Mouse (Mus musculus): ENCODE data around the gene Sdhc.

Gene Sdhc

DNA sequence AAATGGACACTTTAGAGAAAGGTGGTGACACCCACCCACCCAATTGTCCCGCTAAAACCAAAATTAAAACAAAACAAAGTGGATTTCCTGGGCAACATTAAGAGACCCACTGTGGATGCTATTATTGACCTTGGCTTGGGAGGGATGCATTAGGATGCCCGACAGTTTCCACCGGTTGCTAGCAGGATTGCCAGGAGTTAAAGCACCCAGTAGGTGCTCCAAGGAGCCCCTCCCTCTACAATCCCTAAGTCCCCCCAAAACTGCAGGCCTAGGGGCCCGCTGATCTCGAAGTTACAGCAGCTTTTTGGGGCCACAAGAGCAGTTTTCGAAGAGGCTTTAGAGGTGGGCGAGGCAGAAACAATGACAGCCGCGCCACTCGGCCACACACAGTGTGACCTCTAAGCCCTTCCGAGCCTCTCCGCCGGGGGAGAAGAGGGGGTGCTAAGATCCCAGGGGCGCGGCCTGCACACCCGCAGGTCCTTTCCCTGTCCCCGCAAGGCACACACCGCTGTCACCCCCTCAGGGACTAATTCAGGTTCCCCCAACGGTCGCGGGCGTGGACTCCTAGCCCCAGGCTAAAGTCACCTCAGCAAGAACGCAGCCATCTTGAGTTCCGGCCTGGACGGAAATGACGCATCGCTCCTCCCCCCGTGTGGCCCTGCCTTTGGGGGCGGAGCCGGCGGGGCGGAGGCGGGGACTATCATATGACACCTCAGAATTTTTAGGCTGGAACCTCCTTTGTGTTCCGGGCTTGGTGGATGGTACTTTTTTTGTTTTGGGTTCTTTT lies at the start of gene Sdhc, which contains the start of gene Mpz:
Sdhc (minus strand) TSS at position 630 of the 787 bp plus-strand sequence.
Mpz (plus strand) TSS at position 738 of the 787 bp plus-strand sequence.
- peak; percentile 92 for DNase-seq

DNA sequence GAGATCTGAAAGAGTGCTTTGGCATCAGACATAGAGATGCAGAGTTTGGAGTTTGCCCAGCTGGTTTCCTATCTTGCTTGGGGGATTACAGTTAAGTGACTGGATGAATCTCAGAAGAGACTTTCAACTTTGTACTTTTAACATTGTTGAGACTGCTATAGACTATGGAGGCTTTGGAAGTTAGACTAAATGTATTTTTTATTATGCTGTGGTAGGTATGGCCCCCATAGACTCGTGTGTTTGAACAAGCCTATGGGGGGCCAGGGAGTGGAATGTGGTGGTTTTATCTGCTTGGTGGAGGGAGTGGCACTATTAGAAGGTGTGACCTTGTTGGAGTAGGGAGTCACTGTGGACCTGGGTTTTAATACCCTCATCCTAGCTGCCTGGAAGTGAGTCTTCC lies 49.1 kb upstream of the Sdhc start:
- DNase-seq, result no peak

- peak; percentile 43 for DNase-seq
These were observed 45.5 kb upstream of the Sdhc start, which contains the start of gene Pcp4l1 for GRCm38 (mm10) chr1:171195887-171196397. Pcp4l1 (minus strand) TSS chr1:171196268.

DNA sequence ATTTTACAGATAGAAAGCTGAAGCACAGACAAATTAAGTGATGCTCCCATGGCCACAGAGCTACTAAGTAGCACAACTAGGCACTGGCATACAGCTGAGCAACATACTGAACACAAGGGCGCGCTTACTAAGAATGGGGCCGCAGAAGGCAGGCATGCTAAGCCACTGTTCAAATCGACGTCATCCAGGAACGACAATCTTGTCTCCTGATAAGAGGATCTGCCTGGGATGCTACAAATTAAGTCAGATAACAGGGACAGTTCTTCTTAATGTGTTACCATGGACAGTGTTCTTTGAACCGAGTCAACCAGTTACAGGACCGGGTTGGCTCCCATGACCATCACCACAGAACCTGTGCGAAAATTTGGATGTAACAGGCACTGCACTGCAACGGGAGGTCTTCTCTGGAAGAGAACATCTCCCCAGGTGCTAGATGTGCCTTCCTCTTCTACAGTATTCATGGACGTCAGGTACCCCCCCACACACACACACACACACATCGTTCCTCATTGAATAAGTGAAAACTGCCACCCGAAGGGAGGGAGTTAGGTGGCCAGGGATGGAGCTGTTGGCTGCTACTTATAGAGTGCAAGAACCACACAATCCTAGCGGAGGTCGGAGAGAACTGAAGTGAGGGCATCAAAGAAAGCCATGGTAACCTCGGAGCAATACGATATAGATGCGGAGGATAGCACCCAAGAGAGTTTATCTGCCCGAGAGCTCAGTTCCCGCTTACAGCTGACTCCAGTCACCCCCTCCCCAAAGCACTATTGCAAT lies 44.8 kb upstream of the Sdhc start:
- no peak for DNase-seq

DNA sequence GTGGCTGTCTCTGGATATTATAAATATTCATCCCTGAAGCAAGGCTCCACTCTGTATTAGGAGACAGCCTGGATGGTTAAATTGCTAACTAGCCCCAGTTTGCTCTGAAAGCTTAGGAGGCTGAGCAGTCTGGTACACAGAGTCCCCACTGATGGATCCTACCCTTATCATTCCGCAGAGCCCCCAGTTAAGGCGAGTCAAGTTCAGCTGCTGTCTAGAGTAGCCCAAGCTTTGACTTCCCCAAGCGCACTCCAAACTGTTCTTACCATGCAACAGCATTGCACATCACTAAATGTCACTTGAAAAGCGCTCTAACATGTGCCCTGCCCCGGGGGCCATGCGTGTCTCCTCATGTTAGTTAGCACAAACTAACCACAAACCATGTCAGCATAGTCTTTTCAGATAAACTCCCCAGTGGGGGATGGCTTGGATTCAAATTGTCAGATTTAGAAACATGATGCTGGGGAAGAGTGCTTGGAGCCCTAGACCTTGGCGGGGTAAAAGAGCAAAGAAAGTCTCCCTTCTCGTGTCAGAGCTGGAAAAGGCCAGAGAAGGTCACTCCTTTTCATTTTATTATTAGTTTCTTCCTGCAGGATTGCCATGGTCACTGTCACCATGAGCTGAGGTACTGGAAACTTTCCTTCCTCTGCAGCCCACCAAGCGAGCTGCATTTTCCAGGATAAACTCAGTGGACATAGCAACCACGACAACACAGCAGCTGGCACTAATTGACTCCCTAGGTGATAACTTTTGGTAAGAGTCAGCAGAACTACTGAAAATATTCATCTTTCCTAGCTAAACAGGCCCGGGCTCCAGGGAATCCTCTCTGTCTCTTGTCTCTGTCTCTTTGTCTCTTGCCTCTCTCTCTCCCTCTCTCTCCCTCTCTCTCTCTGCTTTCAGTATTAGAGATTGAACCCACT lies 43.8 kb upstream of the Sdhc start:
- DNase-seq, result no peak

DNA sequence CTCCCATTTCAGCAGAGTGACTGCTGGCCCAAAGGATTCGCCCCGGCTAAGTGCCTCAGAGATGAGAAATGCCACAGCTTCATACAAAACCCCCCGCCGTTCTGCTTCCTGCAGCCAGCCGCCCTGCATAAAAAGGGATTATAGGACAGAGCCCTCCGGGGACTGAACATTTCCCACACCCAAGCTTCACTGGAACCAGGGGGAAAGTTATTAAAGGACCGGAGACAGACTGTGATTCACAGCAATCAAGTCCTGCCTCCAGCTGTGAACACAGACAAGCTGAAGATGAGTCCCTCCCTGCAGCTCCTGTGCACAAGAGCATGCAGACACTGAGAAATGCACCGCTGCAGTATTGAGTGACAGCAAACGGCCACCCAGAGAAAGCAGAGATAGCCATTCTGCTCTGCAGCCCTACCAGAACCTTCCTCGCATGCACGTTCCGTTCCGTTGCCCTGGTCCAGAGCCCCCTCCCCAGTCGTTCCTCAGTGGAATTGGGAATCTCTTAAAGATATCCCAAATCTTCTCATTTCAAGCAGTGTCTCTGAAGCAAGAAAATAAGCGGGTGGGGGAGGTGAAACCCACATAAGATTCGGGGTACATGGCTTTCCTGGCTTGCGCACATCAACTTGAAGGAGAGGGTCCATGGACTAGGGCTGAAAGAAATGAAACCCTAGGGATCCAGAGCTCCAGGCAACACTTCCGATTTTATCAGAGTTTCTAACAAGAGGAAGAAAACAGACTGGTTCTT lies 42.9 kb upstream of the Sdhc start:
- DNase-seq, result no peak

GRCm38 (mm10) chr1:171192283-171192682 lies 41.9 kb upstream of the Sdhc start:
- DNase-seq, result no peak

GRCm38 (mm10) chr1:171190832-171191231 lies 40.4 kb upstream of the Sdhc start:
- DNase-seq, result no peak

GRCm38 (mm10) chr1:171189476-171190114 lies 39.2 kb upstream of the Sdhc start:
- no peak for DNase-seq

DNA sequence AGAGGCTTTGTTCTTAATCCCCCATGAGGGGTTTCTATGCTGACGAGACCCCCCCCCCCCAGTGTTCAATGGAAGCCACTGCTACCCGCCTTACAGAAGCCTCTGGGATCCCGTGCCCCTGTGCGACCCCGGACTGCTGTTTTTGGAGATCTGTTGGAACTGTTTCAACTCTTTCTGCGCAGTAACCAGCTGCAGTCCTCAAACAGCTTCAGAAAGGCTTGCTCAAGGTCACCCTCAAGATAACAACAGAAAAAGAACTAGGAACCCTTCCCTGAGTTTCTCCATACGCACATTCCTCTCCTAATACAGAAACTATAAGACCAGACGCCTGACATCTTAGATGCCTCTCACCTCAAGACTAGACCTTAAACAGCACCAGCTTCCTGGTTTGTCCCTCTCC lies 38.6 kb upstream of the Sdhc start:
- DNase-seq, result no peak

DNA sequence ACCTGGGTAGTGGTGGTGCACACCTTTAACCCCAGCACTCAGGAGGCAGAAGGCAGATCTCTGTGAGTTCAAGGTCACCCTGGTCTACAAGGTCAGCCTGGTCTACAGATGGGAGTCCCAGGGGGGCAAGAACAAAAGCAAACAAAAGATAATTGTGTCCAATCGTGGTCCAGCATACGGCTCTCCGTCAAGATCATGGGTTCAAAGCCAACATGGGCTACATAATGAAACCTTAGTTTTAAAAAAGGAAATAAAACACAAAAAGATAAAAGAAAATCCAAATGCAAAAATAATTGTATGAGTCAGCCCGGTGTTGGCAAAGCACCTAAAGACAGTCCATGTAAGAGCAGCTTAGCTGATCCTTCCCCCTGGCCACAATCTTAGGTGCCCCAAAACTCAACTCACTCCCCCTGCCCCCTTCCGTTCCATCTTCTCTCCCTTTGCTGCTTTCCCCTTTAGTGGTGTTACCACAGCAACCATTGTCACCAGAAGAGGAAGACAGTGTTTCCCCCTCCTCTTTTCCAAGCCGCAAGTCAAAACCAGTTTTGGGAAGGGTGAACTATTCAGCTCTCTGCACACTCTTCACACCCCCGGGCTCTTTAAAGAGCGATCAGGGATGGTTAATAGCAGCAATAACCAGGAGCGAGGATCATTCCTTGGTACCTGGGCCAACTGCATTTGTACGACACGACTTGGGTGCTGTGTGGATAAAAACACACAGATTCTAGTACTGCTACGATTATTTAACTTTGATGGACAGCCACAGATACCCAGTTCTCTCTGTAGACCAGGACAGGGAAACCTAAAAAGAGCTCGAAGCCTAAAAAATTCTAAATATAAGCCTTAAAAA lies 37.7 kb upstream of the Sdhc start:
- DNase-seq, result no peak

DNA sequence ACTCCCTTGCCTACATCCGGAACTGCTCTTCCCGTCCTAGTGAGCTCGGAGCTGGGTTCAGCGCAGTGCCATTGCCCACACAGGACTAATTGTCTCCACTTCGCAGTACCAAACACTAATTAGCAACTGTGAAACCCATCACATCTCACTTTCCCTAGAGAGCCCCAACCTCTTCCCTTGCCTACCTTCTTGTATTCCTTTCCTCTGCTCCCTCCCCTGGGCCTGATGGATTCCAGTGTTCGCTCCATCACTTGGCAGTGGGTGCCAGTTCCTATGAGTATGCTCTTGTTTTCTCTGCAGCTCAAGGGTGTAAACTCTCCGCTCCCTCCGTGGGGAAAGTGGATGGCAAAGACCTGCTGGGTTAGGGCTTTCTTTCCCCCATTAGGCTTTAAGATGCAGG lies 35.3 kb upstream of the Sdhc start:
- DNase-seq, result no peak

- DNase-seq, result no peak
These were observed 33.9 kb upstream of the Sdhc start for GRCm38 (mm10) chr1:171184314-171184713.

GRCm38 (mm10) chr1:171183620-171184019 lies 33.2 kb upstream of the Sdhc start:
- no peak for DNase-seq

DNA sequence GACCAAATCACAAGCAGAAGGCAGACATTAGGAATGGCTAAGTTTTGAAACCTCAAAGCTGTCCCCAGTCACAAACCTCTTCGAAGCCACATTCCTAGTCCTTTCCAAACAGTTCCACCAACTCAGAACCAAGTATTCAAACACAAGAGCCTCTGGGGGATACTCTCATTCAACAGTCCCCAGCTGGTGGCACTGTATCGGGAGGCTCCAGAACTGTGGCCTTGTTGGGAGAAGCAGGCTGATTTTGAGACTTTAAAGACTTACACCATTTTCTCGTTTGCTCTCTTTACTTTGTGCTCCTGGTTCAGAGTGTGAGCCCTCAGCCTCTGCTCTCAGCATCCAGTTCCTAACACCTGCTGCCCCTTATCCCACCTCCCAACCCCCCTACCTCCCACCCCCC lies 32.6 kb upstream of the Sdhc start:
- DNase-seq, result no peak

DNA sequence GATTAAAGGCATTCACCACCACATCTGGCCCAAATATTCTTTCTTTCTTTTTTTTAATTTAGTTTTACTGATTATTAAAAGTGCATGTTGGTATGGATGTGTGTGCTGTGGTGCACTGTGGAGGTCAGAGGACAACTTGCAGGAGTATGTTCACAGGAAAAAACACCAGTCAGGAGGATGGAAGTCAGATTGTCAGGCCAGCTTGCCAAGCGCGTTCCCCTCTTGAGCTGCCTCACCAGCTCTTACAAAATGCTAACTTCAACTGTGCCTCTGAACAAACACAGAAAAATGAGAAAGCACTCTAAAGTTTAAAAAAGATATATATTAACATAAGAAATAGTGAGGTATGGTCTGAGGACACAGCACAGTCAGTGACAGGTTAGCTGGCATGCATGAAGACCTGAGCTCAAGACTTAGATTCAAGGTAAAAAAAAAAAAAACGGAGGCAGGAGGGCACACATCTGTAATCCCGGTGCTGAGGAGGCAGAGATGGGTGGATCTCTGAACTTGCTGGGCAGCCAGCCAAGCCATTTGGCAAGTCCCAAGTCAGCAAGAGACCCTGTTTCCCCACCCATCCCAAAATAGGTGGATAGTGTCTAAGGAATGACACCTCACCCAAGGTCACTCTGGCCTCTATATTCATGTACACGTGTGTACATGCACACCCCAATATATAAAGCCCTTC lies 29.2 kb upstream of the Sdhc start:
- DNase-seq, result no peak

DNA sequence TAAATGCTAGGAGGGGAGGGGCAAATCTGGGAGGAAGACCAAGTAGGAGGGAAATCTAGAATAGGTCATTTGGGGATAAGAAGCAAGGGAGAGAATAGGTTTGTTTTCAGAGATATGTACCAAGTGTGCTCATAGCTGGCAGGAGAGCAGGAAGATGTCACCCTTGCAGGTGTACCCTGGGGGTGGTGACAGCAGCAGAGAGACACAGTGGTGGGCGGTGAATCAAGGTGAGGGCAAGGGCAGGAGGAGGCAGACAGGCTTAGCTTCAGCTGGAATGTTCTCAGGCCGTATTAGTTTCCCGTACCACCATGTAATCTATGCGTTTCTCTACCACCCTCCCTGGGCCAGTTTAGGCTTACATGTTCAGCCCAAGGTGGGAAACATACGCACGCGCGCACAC lies 22.4 kb upstream of the Sdhc start:
- no peak for DNase-seq

DNA sequence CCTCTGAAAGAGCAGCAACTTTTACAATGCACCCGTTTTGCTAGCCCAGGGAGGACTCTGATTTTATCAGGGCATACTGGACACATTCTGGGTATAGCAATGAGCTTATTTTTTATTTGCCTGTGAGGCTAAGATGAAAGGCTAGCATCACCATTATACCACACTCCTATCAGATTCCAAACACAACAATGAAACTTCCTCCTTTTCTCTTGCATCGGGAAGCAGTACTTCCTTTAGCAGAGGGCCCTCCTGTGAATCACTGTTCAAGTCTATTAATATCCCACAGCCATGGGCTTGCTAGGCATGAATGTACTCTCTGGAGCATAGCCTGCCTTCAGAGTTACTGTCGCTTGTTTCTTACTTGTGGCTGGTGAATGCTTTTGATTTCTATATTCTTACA lies 20.7 kb upstream of the Sdhc start:
- no peak for DNase-seq

DNA sequence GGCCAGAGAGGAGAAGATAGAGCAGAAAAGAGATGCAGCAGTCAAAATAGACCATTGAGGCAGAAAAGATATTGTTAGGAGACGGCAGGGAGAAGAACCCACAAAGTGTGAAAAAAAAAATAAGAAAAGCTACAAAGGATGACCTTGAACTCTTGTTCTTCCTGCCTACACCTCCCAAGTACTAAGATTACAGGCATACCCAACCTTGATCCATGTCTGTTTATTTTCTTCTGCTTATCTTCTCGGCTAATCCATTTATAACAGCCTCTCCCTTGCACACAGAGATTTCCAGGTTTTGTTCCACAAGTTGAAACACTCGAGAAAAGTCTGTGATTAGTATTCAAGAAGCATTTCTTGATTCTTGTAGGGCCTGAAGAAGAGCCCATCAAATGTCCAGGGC lies 19.5 kb upstream of the Sdhc start:
- DNase-seq, result no peak

GRCm38 (mm10) chr1:171168906-171169305 lies 18.5 kb upstream of the Sdhc start:
- DNase-seq, result no peak
